Mouse (Mus musculus) CH12.LX (cell line): ENCODE measurements around the gene Lta.

Experiments used
- NRF1 ChIP-seq: IDR thresholded peaks from 2 replicates; pipeline ENCODE4 v1.6.1; 2014; ENCODE audit warnings: low read depth, mild to moderate bottlenecking, inconsistent platforms, low read length, improper control_type of control experiment, moderate library complexity
- POLR2A ChIP-seq: IDR thresholded peaks from 2 replicates; pipeline ENCODE4 v1.6.1; 2011; ENCODE audit warnings: low read depth, mild to moderate bottlenecking, improper control_type of control experiment, low read length
- RAD21 ChIP-seq: IDR thresholded peaks from 2 replicates; pipeline ENCODE4 v1.6.1; 2011; ENCODE audit warnings: low read depth, mild to moderate bottlenecking, low read length, improper control_type of control experiment, moderate library complexity
- SIN3A ChIP-seq: IDR thresholded peaks from 2 replicates; pipeline ENCODE4 v1.6.1; 2012; ENCODE audit warnings: low read length, improper control_type of control experiment, inconsistent platforms

GRCm38 (mm10) chr17:35226561-35227046 lies 21.5 kb upstream of the Lta start:
- TF ChIP-seq POLR2A (no peak), NRF1 (0 out of 2 replicates have a peak, but pooled peaks have one; percentile 6), RAD21 (no peak; the same call in 1 of the 2 replicates), SIN3A (peak; percentile 60; the same call in 1 of the 2 replicates)
